Mouse (Mus musculus) liver, embryonic 14.5 days (tissue): ENCODE data around the gene Fpr2.

Experiments used
- CTCF ChIP-seq: IDR thresholded peaks from 2 replicates; pipeline ENCODE4 v1.5.1; 2016; ENCODE audit warnings: antibody characterized with exemption, low read depth, control low read depth
- EP300 ChIP-seq: IDR thresholded peaks from 2 replicates; pipeline ENCODE4 v1.6.1; 2016; ENCODE audit warnings: antibody characterized with exemption, low read depth

- TF ChIP-seq CTCF (no peak), EP300 (no peak)
Observed at GRCm38 (mm10) chr17:17900768-17901167, 13.1 kb downstream of the Fpr2 start.
